Mouse (Mus musculus) MEL (cell line): ENCODE data around the gene Gnl3.

Experiments
- CTCF ChIP-seq, 3 experiments: IDR thresholded peaks in 2 of 3; conservative IDR thresholded peaks in 1 of 3; 2 replicates each; pipeline ENCODE4 v1.5.1; 2011 to 2012; ENCODE audit warnings: low read length in 3 of 3, low read depth in 2 of 3, mild to moderate bottlenecking in 2 of 3, improper control_type of control experiment in 1 of 3, inconsistent platforms in 1 of 3, mixed read lengths in 1 of 3, moderate library complexity in 1 of 3; ENCODE audit not compliant: control insufficient read depth in 1 of 3, insufficient read depth in 1 of 3, poor library complexity in 1 of 3, severe bottlenecking in 1 of 3
- POLR2A ChIP-seq, 2 experiments: IDR thresholded peaks; 2 replicates each; pipeline ENCODE4 v1.6.1; 2011 to 2012; ENCODE audit warnings: low read length in 2 of 2, mild to moderate bottlenecking in 2 of 2, control low read depth in 1 of 2, improper control_type of control experiment in 1 of 2, low read depth in 1 of 2, moderate library complexity in 1 of 2; ENCODE audit not compliant: control insufficient read depth in 1 of 2, insufficient read depth in 1 of 2, poor library complexity in 1 of 2

GRCm38 (mm10) chr14:31001307-31002205 is 17.4 kb downstream of the Gnl3 start, which contains the start of the genes Glt8d1 and Spcs1:
- TF ChIP-seq CTCF (IDR thresholded peaks at IDR 0.05 in 2 of 3, conservative IDR thresholded peaks at IDR 0.05 in 1 of 3; ENCODE audit: control insufficient read depth in 1 of 3, insufficient read depth in 1 of 3, low read depth in 2 of 3, low read length in 3 of 3, poor library complexity in 1 of 3, severe bottlenecking in 1 of 3) (no peak), POLR2A (IDR thresholded peaks at IDR 0.05; ENCODE audit: control insufficient read depth in 1 of 2, insufficient read depth in 1 of 2, low read depth in 1 of 2, low read length in 2 of 2, poor library complexity in 1 of 2) (peak; percentile 23 to 84)
